Mouse (Mus musculus) testis, adult 10 weeks (tissue): ENCODE data around the gene Rhox2a. TPM values are rescaled to one million over a fixed set of nuclear protein-coding genes. Genes with fewer than 3 reads are reported as not detected.

Source experiments
- polyA plus RNA-seq: library from polyadenylated mRNA; stranded (reverse); fragments of 350-450 nt; fragmentation: Illumina TruSeq; extraction: RNeasy Lipid Tissue Mini Kit (QIAGEN cat#74804); gene quantifications from one replicate; pipeline ENCODE4 v1.2.3, GENCODE M21; 2014; ENCODE audit warnings: low read depth, low replicate concordance

Gene Rhox2a
- 0.46 TPM for polyA plus RNA-seq

GRCm38 (mm10) chrX:37244676-37245075 lies at the start of gene Rhox2a:
Gene Rhox2a (plus strand): TSS chrX:37244976.

GRCm38 (mm10) chrX:37210941-37211340 lies 33.8 kb upstream of the Rhox2a start, which contains the start of gene Gm9:
Gene Gm9 (minus strand): TSS chrX:37211041.

GRCm38 (mm10) chrX:37222158-37222557 lies 22.6 kb upstream of the Rhox2a start, which contains the start of gene Rhox1:
Gene Rhox1 (minus strand): TSS chrX:37222258.

GRCm38 (mm10) chrX:37249619-37250018 lies 4.8 kb downstream of the Rhox2a start, which contains the start of gene Rhox3a:
Gene Rhox3a (plus strand): TSS chrX:37249919.

GRCm38 (mm10) chrX:37265038-37265437 lies 20.3 kb downstream of the Rhox2a start, which contains the start of gene Rhox4a:
Gene Rhox4a (plus strand): TSS chrX:37265338.

Other genes with a start within 250 kb of the Rhox2a start
- 1.3 TPM for gene Sowahd, start 196.1 kb upstream of the Rhox2a start, polyA plus RNA-seq
- gene Rpl39, start 159.6 kb upstream of the Rhox2a start, polyA plus RNA-seq, result 57.6 TPM
- gene Upf3b, start 134.7 kb upstream of the Rhox2a start, polyA plus RNA-seq, result 46.5 TPM
- gene Nkap, start 118.2 kb upstream of the Rhox2a start, polyA plus RNA-seq, result 3.8 TPM
- 29.0 TPM for gene Akap14, start 76.1 kb upstream of the Rhox2a start, polyA plus RNA-seq
- 57.3 TPM for gene Ndufa1, start 53.8 kb upstream of the Rhox2a start, polyA plus RNA-seq
- not detected for gene Rnf113a1, start 53.7 kb upstream of the Rhox2a start, polyA plus RNA-seq
- 14.8 TPM for gene Gm9, start 33.9 kb upstream of the Rhox2a start, polyA plus RNA-seq
- gene Rhox1, start 22.7 kb upstream of the Rhox2a start, polyA plus RNA-seq, result not detected
- gene Rhox3a, start 4.9 kb downstream of the Rhox2a start, polyA plus RNA-seq, result 0.25 TPM
- not detected for gene Rhox4a, start 20.4 kb downstream of the Rhox2a start, polyA plus RNA-seq
- 2.3 TPM for gene Rhox3a2, start 135.1 kb downstream of the Rhox2a start, polyA plus RNA-seq
- gene Rhox4a2, start 145.9 kb downstream of the Rhox2a start, polyA plus RNA-seq, result not detected
- gene Rhox2b, start 167.1 kb downstream of the Rhox2a start, polyA plus RNA-seq, result not detected
- not detected for gene Rhox4b, start 187.5 kb downstream of the Rhox2a start, polyA plus RNA-seq
- gene Rhox2c, start 208.7 kb downstream of the Rhox2a start, polyA plus RNA-seq, result not detected
- gene Rhox3c, start 213.6 kb downstream of the Rhox2a start, polyA plus RNA-seq, result 0.91 TPM
- not detected for gene Rhox4c, start 235.4 kb downstream of the Rhox2a start, polyA plus RNA-seq
- not detected for gene Rhox2d, start 248.5 kb downstream of the Rhox2a start, polyA plus RNA-seq